16 mouse cellular contexts compared by ENCODE assay signal in genomic region chr11:88116568-88116967, GRCm38 (mm10). TPM values are rescaled to one million over a fixed set of nuclear protein-coding genes. Genes with fewer than 3 reads are reported as not detected.
DNase-seq lines count a peak whose midpoint lies in the region; ATAC-seq and TF ChIP-seq lines count a peak whose summit lies in the region.
"Had no signal": no experiment of that assay in that cellular context is flagged by ENCODE, and none has a peak within 500 bp of the region (broad histone marks: within the 10 kb centered on the region; RNA-seq: fewer than 3 reads in every experiment).

No protein-coding gene starts in this region.

- no peaks in the 10 kb centered on the region for H3K9me3 ChIP-seq in heart, embryonic 10.5 days
- H3K9me3 ChIP-seq in kidney, postnatal 0 days (replicated peaks; ENCODE audit: low read length), result no peaks in the 10 kb centered on the region
- H3K9me3 ChIP-seq: hindbrain, embryonic 12.5 days; lung, embryonic 15.5 days had no signal

- DNase-seq in heart, embryonic 10.5 days (ENCODE audit: low spot score), result no peak
- DNase-seq in heart, postnatal 25 days (ENCODE audit: low spot score), result no peak
- no peak for DNase-seq in kidney, postnatal 0 days (ENCODE audit: low spot score)
- no peak for DNase-seq in kidney, postnatal 36 days
- DNase-seq in cerebellum, adult 18-20 months, result no peak
- no peak for DNase-seq in spleen, postnatal 10 days (ENCODE audit: low spot score in 2 of 2)
- DNase-seq: cerebellum, postnatal 14 days; kidney, adult 2 months; kidney, postnatal 4 days; thymus, postnatal 4 days had no signal

- TF ChIP-seq CTCF in kidney, postnatal 0 days (IDR thresholded peaks at IDR 0.05; ENCODE audit: low read depth), result no peak

- no peak overlapping the region for H3K4me2 ChIP-seq in kidney, postnatal 0 days (ENCODE audit: low read length)
- H3K4me2 ChIP-seq: hindbrain, embryonic 12.5 days; liver, embryonic 11.5 days; lung, embryonic 15.5 days had no signal

- intact Hi-C loops in heart, postnatal 25 days (cut with DNase I), result loop anchor here (2.0 to 5.0 kb wide), 3 partner anchors 14 to 49 kb away; partner anchors contain the start of gene Vezf1

- H3K36me3 ChIP-seq in heart, embryonic 10.5 days, result 0 out of 2 replicates have a peak, but pooled peaks cover 5% of the 10 kb centered on the region
- no peaks in the 10 kb centered on the region for H3K36me3 ChIP-seq in kidney, postnatal 0 days (ENCODE audit: insufficient read depth, low read length)
- H3K36me3 ChIP-seq: hindbrain, embryonic 12.5 days; lung, embryonic 15.5 days had no signal

- 0 out of 2 replicates have a peak overlapping the region, but pooled peaks have one; percentile 45 for H3K27ac ChIP-seq in heart, embryonic 10.5 days
- 0 out of 2 replicates have a peak overlapping the region, but pooled peaks have one; percentile 81 for H3K27ac ChIP-seq in kidney, postnatal 0 days
- peak overlapping the region; percentile 99 for H3K27ac ChIP-seq in brown adipose tissue, adult 24 weeks (replicated peaks; ENCODE audit: low read depth, low read length)
- H3K27ac ChIP-seq: hindbrain, embryonic 12.5 days had no signal

- no peak for ATAC-seq in kidney, postnatal 0 days (replicated peaks; ENCODE audit: low FRiP score, low read depth)
- peak; percentile 12; the same call in 1 of the 2 replicates for ATAC-seq in megakaryocyte progenitor cell, adult 5-6 weeks (replicated peaks; ENCODE audit: poor library complexity)
- ATAC-seq: forebrain, embryonic 14.5 days had no signal

- H3K4me1 ChIP-seq in heart, embryonic 10.5 days, result peaks cover 88% of the 10 kb centered on the region
- H3K4me1 ChIP-seq in kidney, postnatal 0 days (replicated peaks; ENCODE audit: insufficient read depth, low read length), result peaks cover 47% of the 10 kb centered on the region
- peaks cover 61% of the 10 kb centered on the region for H3K4me1 ChIP-seq in brown adipose tissue, adult 24 weeks (ENCODE audit: control insufficient read depth, insufficient read depth, insufficient read length, low read length)

- WGBS in heart, embryonic 10.5 days, result 77% methylated on average over 6 of the region's 6 CpGs
- 88% methylated on average over 6 of the region's 6 CpGs for WGBS in kidney, postnatal 0 days

- no peak overlapping the region for H3K9ac ChIP-seq in kidney, postnatal 0 days (ENCODE audit: low read depth, low read length)
- H3K9ac ChIP-seq: hindbrain, embryonic 12.5 days; lung, embryonic 15.5 days had no signal

- no peaks in the 10 kb centered on the region for H3K27me3 ChIP-seq in heart, embryonic 10.5 days (ENCODE audit: insufficient read depth, poor library complexity, severe bottlenecking)
- no peaks in the 10 kb centered on the region for H3K27me3 ChIP-seq in kidney, postnatal 0 days (ENCODE audit: insufficient read depth, low read length)
- H3K27me3 ChIP-seq: hindbrain, embryonic 12.5 days; lung, embryonic 15.5 days had no signal

- H3K4me3 ChIP-seq in heart, embryonic 10.5 days, result no peak overlapping the region
- H3K4me3 ChIP-seq in kidney, postnatal 0 days (replicated peaks; ENCODE audit: low read depth, low read length), result no peak overlapping the region
- no peak overlapping the region for H3K4me3 ChIP-seq in brown adipose tissue, adult 24 weeks (ENCODE audit: insufficient read depth, low read depth, low read length)
- H3K4me3 ChIP-seq: hindbrain, embryonic 12.5 days; lung, embryonic 15.5 days had no signal

RNA-seq across cellular contexts. Expression of gene Cuedc1, which starts 18.7 kb away (rescaled TPM):
- polyA plus RNA-seq in heart, embryonic 10.5 days (2016; fragmentation: Nextera tagmentation; extraction: Ambion mirVana), result 15.1 and 17.9 TPM in 2 replicates
- total RNA-seq in heart, postnatal 25 days (2021), result 10 to 100 TPM; 50.4 to 55.1 TPM
- 16.4 and 19.4 TPM in 2 replicates for polyA plus RNA-seq in kidney, postnatal 0 days (2015; fragmentation: Nextera tagmentation; extraction: Ambion mirVana)
- 7.3 and 15.9 TPM in 2 replicates for polyA plus RNA-seq in brown adipose tissue, adult 24 weeks (2012; ENCODE audit: insufficient read depth, insufficient read length, missing spikeins)
- 0.73 and 3.7 TPM in 2 replicates for total RNA-seq in megakaryocyte progenitor cell, adult 5-6 weeks (2015)
- total RNA-seq in megakaryocyte progenitor cell, adult 5-6 weeks (2017), result 0.12 and 1.0 TPM in 2 replicates

RNA-seq across cellular contexts. Expression of gene Vezf1, which starts 48.5 kb away (rescaled TPM):
- polyA plus RNA-seq in heart, embryonic 10.5 days (2016; fragmentation: Nextera tagmentation; extraction: Ambion mirVana), result 24.2 and 34.1 TPM in 2 replicates
- 10 to 100 TPM; 40.7 to 45.3 TPM for total RNA-seq in heart, postnatal 25 days (2021)
- polyA plus RNA-seq in kidney, postnatal 0 days (2015; fragmentation: Nextera tagmentation; extraction: Ambion mirVana), result 38.8 and 39.8 TPM in 2 replicates
- 17.3 and 19.7 TPM in 2 replicates for polyA plus RNA-seq in brown adipose tissue, adult 24 weeks (2012; ENCODE audit: insufficient read depth, insufficient read length, missing spikeins)
- 37.5 and 41.8 TPM in 2 replicates for total RNA-seq in megakaryocyte progenitor cell, adult 5-6 weeks (2015)
- 16.2 and 18.8 TPM in 2 replicates for total RNA-seq in megakaryocyte progenitor cell, adult 5-6 weeks (2017)

Comparison
In these comparisons a context has a peak if more than half of its experiments do, and no peak if none do; other contexts are left out.
1. H3K27ac ChIP-seq: peak in every context shown above with its lines; median percentile 99 in brown adipose tissue, adult 24 weeks; 81 in kidney, postnatal 0 days; 45 in heart, embryonic 10.5 days.